Mouse (Mus musculus) MEL (cell line): ENCODE data around the gene Nop10.

Experiments
- BHLHE40 ChIP-seq: IDR thresholded peaks from 2 replicates; pipeline ENCODE4 v1.6.1; 2012; ENCODE audit warnings: low read depth, mild to moderate bottlenecking, inconsistent platforms, low read length, improper control_type of control experiment, borderline replicate concordance
- CHD2 ChIP-seq: IDR thresholded peaks from 2 replicates; pipeline ENCODE4 v1.6.1; 2011; ENCODE audit warnings: low read length, improper control_type of control experiment
- CTCF ChIP-seq, 3 experiments: IDR thresholded peaks in 2 of 3; conservative IDR thresholded peaks in 1 of 3; 2 replicates each; pipeline ENCODE4 v1.5.1; 2011 to 2012; ENCODE audit warnings: low read length in 3 of 3, low read depth in 2 of 3, mild to moderate bottlenecking in 2 of 3, improper control_type of control experiment in 1 of 3, inconsistent platforms in 1 of 3, mixed read lengths in 1 of 3, moderate library complexity in 1 of 3; ENCODE audit not compliant: control insufficient read depth in 1 of 3, insufficient read depth in 1 of 3, poor library complexity in 1 of 3, severe bottlenecking in 1 of 3
- E2F4 ChIP-seq: IDR thresholded peaks from 2 replicates; pipeline ENCODE4 v1.6.1; 2011; ENCODE audit warnings: low read depth, low read length, improper control_type of control experiment, borderline replicate concordance
- EP300 ChIP-seq, 2 experiments: IDR thresholded peaks; 2 replicates each; pipeline ENCODE4 v1.6.1; 2011; ENCODE audit warnings: improper control_type of control experiment in 2 of 2, low read length in 2 of 2, low read depth in 1 of 2, mild to moderate bottlenecking in 1 of 2
- KAT2A ChIP-seq: conservative IDR thresholded peaks from 2 replicates; pipeline ENCODE4 v1.6.1; 2012; ENCODE audit warnings: low read depth, low read length, improper control_type of control experiment, inconsistent platforms
- NRF1 ChIP-seq: IDR thresholded peaks from 2 replicates; pipeline ENCODE4 v1.6.1; 2014; ENCODE audit warnings: low read depth, mild to moderate bottlenecking, inconsistent platforms, low read length, improper control_type of control experiment, moderate library complexity; ENCODE audit not compliant: poor library complexity, insufficient read depth, severe bottlenecking
- POLR2A ChIP-seq, 2 experiments: IDR thresholded peaks; 2 replicates each; pipeline ENCODE4 v1.6.1; 2011 to 2012; ENCODE audit warnings: low read length in 2 of 2, mild to moderate bottlenecking in 2 of 2, control low read depth in 1 of 2, improper control_type of control experiment in 1 of 2, low read depth in 1 of 2, moderate library complexity in 1 of 2; ENCODE audit not compliant: control insufficient read depth in 1 of 2, insufficient read depth in 1 of 2, poor library complexity in 1 of 2
- TAL1 ChIP-seq: IDR thresholded peaks from 2 replicates; pipeline ENCODE4 v1.6.1; 2012; ENCODE audit warnings: mild to moderate bottlenecking, inconsistent platforms, low read length, moderate library complexity, mixed read lengths
- TBP ChIP-seq: IDR thresholded peaks from 2 replicates; pipeline ENCODE4 v1.8.0; 2011; ENCODE audit warnings: low read depth, low read length, improper control_type of control experiment
- USF1 ChIP-seq: IDR thresholded peaks from 2 replicates; pipeline ENCODE4 v1.6.1; 2014; ENCODE audit warnings: low read depth, mild to moderate bottlenecking, inconsistent platforms, low read length, improper control_type of control experiment, moderate library complexity
- ZC3H11A ChIP-seq: IDR thresholded peaks from 2 replicates; pipeline ENCODE4 v1.6.1; 2012; ENCODE audit warnings: low read depth, mild to moderate bottlenecking, inconsistent platforms, low read length, improper control_type of control experiment

GRCm38 (mm10) chr2:112276870-112277269 is 15.1 kb downstream of the Nop10 start:
- TF ChIP-seq CTCF (IDR thresholded peaks at IDR 0.05 in 2 of 3, conservative IDR thresholded peaks at IDR 0.05 in 1 of 3; ENCODE audit: control insufficient read depth in 1 of 3, insufficient read depth in 1 of 3, low read depth in 2 of 3, low read length in 3 of 3, poor library complexity in 1 of 3, severe bottlenecking in 1 of 3) (no peak), NRF1 (no peak), ZC3H11A (no peak), POLR2A (IDR thresholded peaks at IDR 0.05; ENCODE audit: control insufficient read depth in 1 of 2, insufficient read depth in 1 of 2, low read depth in 1 of 2, low read length in 2 of 2, poor library complexity in 1 of 2) (no peak), TAL1 (no peak), BHLHE40 (no peak), KAT2A (no peak), E2F4 (no peak), CHD2 (no peak), EP300 (IDR thresholded peaks at IDR 0.05; ENCODE audit: low read depth in 1 of 2, low read length in 2 of 2) (no peak), TBP (no peak), USF1 (no peak)
